Mouse (Mus musculus) retina, embryonic 14.5 days (tissue): Measurements from ENCODE around the gene Tmem185b.

Experiments used
- DNase-seq: peaks from one replicate; pipeline ENCODE4 v3.0.0-alpha.2; 2015; ENCODE audit warnings: low spot score

Gene Tmem185b

DNA sequence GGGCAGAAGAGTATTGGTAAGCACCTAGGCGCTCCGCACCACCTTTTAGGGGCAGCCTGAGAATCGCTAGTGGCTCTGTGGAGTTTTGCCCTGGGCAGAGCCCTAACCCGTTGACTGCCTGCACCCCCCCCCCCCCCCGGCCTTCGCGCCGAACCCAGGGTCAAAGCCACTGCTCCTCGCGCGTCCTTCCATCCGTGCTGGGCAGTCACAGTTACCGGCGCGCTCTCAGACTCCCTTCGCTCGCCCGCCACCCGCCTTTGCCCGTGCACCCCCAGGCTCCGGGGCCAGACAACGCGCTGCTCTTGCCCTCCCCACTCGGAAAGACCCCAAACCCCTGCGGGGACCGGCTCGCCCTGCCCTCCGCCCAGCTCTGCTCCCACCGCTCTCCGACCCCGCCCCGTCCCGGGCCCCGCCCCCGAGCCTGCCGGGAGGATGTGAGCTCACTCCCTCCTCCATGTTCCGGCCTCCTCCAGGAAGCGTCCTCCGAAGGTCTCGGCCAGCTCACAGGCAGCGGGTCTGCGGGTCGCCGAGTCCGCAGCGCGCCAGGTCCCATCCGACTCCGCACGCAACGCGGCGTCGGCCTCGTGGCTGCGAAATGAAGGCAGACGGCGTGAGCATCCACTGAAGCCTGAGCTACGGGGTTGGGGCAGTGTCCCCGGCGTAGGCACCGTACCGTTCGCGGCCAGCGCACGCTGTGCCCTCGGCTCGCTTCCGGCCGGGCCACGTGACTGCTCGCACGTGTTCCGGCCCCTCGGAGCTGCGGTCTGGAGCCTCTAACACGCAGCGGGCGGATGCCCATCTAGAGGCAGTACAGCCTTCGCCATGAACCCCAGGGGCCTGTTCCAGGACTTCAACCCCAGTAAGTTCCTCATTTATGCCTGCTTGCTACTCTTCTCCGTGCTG is at the start of gene Tmem185b:
Gene Tmem185b, plus strand, starts transcription at position 472 of the 903 bp plus-strand sequence.
- peak; percentile 86 for DNase-seq

GRCm38 (mm10) chr1:119476905-119477353 is 49.0 kb upstream of the Tmem185b start:
- no peak for DNase-seq

DNA sequence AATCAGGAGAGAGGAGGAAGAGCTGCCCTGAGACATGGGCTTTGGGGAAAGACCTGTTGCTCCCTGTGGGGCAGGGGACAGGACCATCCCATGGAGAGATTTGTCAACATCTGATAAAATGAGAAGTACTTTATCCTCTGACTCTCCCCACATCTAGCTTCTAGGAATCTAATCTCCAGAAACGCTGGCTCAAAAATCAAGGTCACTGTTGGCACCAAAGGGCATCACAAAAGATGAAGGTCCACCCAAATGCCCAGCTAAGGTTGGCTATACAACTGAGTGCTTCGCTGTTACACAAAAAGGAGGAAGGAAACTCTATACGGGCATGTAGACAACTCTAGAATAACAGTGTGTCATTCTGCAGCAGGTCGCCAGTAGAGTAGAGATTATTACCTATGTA is 46.3 kb upstream of the Tmem185b start:
- DNase-seq = no peak

DNA sequence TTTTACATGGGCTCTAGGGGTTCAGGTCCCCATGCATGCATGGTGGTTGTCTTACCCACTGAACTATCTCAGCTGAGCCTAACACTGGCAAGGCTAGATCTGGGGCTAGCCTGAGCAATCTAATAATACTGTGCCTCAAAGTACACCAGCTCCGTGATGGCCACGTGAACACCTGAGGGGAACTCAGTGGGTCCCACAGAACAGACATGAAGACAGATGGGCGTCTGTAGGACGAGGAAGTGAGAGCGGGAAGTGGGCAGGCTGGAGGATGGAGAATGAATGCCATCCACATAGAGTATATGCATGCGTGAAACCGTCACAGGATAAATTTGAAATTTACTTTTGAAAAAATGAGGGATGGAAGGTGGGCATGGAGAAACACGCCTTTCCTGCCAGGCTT is 45.3 kb upstream of the Tmem185b start:
- no peak for DNase-seq

DNA sequence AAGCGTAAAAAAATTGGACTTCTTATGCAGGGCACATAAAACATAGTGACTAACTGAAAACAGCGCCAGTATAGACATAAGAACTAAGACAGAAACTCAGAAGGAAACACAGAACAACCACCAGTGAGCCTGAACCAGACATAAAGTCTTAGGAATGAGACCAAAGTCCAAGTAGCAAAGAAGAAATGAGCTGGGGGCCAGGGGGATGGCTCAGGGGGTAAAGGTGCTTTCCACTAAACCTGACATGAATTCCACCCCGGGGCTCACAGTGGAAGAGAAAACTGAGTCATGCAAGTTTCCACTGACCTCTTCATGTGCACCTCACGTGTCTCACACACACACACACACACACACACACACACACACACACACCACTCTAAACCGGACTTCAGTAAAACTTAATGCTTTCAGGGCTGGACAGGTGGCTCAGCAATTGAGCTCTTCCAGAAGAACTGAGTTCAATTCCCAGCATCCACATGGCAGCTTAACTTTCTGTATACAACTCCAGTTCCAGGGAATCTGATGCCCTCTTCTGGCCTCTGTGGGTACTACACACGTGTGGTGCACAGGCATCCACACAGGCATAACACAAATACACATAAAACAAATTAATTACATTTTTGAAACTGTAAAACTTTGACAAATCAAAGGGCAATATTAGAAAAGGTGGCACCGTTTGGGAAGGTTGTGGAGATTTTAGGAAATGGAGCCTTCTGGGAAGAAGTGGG is 44.6 kb upstream of the Tmem185b start:
- DNase-seq = no peak

- DNase-seq = peak; percentile 15
Measured at GRCm38 (mm10) chr1:119482891-119483290, 43.1 kb upstream of the Tmem185b start.

DNA sequence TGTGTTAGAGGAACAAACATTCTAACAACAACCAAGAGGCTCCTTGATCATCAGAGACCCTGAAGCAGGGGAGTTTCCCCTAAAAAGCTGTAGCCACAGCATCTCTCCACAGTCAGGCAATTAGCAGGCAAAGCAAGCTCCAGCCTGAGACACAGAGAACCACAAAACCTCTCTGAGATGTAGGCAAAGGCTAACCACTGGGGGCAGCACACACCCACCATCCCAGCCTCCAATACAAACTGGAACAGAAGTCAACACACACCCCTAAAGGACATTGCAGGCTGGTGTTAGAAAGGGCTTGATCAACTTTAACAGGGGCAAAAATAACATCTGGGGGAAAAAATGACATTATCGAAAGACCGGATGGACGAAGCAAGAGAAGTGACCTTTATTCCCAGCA is 41.5 kb upstream of the Tmem185b start:
- peak; percentile 56 for DNase-seq

GRCm38 (mm10) chr1:119485825-119486224 is 40.1 kb upstream of the Tmem185b start:
- DNase-seq = no peak

DNA sequence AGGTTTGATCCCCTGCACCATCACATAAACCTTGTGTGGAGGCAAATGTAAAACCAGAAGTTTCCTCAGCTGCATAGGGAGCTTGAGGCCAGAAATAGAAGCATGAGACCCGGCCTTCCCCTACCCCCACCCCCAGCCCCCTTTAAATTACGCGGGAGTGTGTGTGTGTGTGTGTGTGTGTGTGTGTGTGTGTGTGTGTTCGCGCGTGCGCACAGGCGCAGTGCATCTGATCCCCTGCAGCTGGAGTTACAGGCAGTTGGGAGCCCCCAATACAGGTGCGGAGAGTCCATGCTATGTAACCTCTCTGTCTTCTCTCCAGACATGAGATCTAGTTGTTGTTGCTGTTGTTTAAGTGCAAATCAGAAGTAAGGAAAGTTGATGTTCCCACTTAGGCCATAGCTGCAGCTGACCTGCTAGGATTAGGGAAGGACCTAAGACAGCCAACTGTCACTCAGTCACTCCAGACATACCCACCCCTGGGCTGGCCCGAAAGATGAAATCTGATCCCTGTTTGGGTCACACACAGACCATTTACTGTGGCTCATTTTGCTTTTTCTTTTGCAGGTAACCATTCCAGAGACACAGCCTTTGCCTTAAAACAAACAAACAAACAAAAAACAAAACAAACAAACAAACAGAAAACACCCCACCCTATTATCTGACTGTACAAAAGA is 37.9 kb upstream of the Tmem185b start:
- no peak for DNase-seq

- no peak for DNase-seq
Measured at GRCm38 (mm10) chr1:119490765-119491164, 35.2 kb upstream of the Tmem185b start.

DNA sequence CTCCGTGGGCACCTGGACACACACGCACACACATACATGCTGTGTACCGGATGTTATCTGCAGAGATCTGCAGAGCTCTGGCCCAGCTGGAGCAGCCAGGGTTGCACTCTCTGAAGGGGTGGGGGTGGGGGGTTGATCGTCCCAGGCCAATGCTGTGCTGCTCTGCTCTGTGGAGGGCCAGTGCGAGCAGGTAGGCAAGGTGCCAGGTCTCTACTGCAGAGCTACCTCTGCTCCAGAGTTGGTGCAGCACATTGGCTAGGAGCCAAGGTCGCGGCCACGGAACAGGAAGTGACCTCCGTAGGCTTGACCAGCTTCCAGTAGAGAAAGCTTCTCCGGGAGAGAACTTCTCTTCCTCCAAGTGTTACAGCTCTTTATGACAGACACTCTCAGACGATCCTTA is 33.9 kb upstream of the Tmem185b start:
- DNase-seq = no peak

- DNase-seq = no peak
Measured at GRCm38 (mm10) chr1:119492505-119492904, 33.5 kb upstream of the Tmem185b start.

DNA sequence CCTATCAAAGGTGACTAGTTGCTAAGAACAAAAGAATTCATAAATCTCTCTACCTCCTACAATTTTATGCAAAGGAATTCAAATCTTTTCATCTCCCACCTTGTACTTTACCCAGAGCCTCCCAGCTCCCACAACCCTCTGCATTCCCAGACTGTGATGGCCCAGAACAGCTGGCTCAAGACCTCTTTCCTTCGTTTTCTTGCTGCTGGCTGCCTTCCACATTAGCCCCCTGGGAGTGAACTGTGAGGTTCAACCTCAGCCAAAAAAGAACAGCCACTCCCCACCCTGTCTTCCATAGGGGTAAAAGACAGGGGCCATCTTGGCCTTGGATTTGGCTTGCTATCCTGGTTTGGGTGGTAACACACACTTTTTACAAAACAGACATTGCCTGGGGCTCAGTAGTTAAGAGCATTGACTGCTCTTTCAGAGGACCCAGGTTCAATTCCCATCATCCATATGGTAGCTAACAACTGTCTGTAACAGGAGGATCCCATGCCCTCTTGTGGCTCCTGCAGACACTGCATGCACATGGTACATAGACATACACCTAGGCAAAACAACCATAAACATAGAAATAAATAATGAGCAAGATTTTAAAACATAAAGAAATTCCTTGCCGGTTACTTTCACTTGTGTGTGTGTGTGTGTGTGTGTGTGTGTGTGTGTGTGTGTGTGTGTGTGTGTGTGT is 31.8 kb upstream of the Tmem185b start:
- DNase-seq = no peak

GRCm38 (mm10) chr1:119494712-119495395 is 31.1 kb upstream of the Tmem185b start:
- DNase-seq = no peak

DNA sequence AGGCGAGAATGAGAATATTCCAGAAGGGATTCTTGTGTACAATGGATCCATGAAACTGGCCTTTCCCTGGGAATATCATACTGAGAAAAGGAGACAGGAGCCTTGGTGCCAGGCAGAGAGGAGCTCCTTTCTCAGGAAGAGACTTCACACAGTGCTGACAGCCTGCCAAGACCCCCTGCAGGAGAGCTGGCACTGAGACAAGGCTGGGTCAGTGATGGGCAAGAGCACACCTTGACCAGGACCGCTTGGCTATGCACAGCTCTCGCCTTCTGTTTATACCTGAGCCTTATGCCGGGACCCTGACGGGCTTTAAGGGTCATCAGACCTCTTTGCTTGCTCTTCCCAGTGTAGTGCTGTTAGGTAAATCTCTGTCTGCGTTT is 30.6 kb upstream of the Tmem185b start:
- no peak for DNase-seq

- DNase-seq = no peak
Measured at GRCm38 (mm10) chr1:119497346-119498004, 28.5 kb upstream of the Tmem185b start.

DNA sequence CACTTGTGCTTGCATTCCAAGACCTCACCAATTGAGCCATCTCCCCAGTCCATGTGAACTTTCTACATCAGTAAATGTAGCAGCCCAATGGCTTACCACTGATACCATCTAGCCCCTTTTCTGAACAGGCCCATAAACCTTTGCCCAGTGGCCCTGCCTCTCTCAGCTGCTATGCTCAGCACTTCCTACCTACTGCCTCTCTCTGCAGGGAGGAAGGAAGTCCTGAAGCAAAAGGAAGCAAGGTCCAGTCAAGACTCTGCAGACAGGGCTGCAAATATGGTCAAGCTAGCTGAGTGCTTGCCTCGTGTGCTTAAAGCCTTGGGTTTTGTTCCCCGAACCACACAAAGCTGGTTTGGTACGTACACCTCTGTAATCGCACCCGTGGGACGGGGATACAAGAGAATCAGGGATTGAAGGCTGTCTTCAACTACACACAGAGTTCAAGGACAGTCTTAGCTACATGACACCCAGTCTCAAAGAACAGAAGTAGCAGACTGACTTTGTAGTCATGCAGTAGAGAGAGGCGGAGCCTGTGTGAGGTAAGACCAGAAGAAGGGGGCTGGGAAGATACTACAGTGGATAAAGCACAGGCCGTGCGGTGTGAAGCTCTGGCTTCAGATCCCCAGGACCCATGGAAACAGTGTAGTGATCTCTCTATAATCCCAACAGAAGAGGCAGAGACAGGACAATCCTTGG is 27.3 kb upstream of the Tmem185b start:
- DNase-seq = no peak

DNA sequence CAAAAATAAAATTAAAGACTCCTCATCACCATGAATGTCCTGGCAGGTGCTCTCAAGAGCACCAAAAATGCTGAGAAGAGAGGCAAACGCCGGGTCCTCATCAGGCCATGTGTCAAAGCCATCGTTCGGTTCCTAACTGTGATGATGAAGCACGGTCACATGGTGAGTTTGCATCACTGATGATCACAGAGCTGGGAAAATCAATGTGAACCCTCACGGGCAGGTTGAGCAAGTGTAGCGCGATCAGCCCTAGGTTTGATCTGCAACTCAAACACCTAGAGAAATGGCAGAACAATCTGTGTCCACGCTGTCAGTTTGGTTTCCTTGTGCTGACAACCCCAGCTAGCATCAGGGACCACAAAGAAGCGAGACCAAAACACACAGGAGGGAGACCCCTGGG is 26.5 kb upstream of the Tmem185b start:
- no peak for DNase-seq

- DNase-seq = no peak
Measured at GRCm38 (mm10) chr1:119501881-119502280, 24.1 kb upstream of the Tmem185b start.

- DNase-seq = no peak
Measured at GRCm38 (mm10) chr1:119502729-119503128, 23.2 kb upstream of the Tmem185b start.
